ENCODE assay signal across 19 mouse cellular contexts in genomic region chr8:106934226-106934977, GRCm38 (mm10). TPM values are rescaled to one million over a fixed set of nuclear protein-coding genes. Genes with fewer than 3 reads are reported as not detected.
DNase-seq lines count a peak whose midpoint lies in the region; TF ChIP-seq lines count a peak whose summit lies in the region.
"Had no signal": no experiment of that assay in that cellular context is flagged by ENCODE, and none has a peak within 500 bp of the region (broad histone marks: within the 10 kb centered on the region; RNA-seq: fewer than 3 reads in every experiment).

No protein-coding gene starts in this region.

- TF ChIP-seq EP300 in CH12.LX (IDR thresholded peaks at IDR 0.05; ENCODE audit: low read length) = no peak

- no peak overlapping the region for H3K4me3 ChIP-seq in gastrocnemius, adult 2 months
- H3K4me3 ChIP-seq in CH12.LX (replicated peaks in 1 of 3; ENCODE audit: low read depth in 2 of 3, low read length in 2 of 3, poor library complexity in 1 of 3) = no peak overlapping the region

- in situ Hi-C loops in CH12.LX (cut with MboI; ENCODE audit: low pct_ligation_motif_present, low pct_unique_long_range_greater_than_20kb, low sequenced_read_pairs) = no loop called here

- no peak overlapping the region for H3K9ac ChIP-seq in CH12.LX (ENCODE audit: insufficient read depth, low read depth)

- no peaks in the 10 kb centered on the region for H3K9me3 ChIP-seq in CH12.LX (replicated peaks; ENCODE audit: low read length)
- H3K9me3 ChIP-seq: heart, embryonic 15.5 days; limb, embryonic 12.5 days; liver, embryonic 12.5 days had no signal

- dilution Hi-C loops in CH12.LX (cut with MboI; ENCODE audit: extremely low pct_ligation_motif_present, extremely low pct_unique_long_range_greater_than_20kb, low sequenced_read_pairs) = no loop called here

- no peaks in the 10 kb centered on the region for H3K36me3 ChIP-seq in CH12.LX (replicated peaks in 1 of 2; ENCODE audit: control insufficient read depth in 1 of 2, insufficient read depth in 1 of 2, low read length in 1 of 2)
- H3K36me3 ChIP-seq: heart, embryonic 15.5 days; limb, embryonic 12.5 days; liver, embryonic 12.5 days had no signal

- TF ChIP-seq RAD21 in CH12.LX (IDR thresholded peaks at IDR 0.05; ENCODE audit: low read depth, low read length) = no peak

- TF ChIP-seq CTCF in gastrocnemius, adult 2 months (IDR thresholded peaks at IDR 0.05) = no peak
- no peak for TF ChIP-seq CTCF in CH12.LX (conservative IDR thresholded peaks at IDR 0.05 in 1 of 2, IDR thresholded peaks at IDR 0.05 in 1 of 2; ENCODE audit: low read depth in 2 of 2, low read length in 2 of 2)

- H3K27ac ChIP-seq in gastrocnemius, adult 2 months = peak overlapping the region; percentile 53
- H3K27ac ChIP-seq in CH12.LX (ENCODE audit: insufficient read depth, low read depth) = no peak overlapping the region
- H3K27ac ChIP-seq: liver, embryonic 12.5 days had no signal

- no peaks in the 10 kb centered on the region for H3K79me2 ChIP-seq in CH12.LX (replicated peaks; ENCODE audit: control insufficient read depth, extremely low read depth, insufficient read depth, poor library complexity, severe bottlenecking)

- intact Hi-C loops in gastrocnemius, adult 2 months (cut with DNase I) = no loop called here

- H3K27me3 ChIP-seq in CH12.LX (replicated peaks) = no peaks in the 10 kb centered on the region
- H3K27me3 ChIP-seq: heart, embryonic 15.5 days; limb, embryonic 12.5 days had no signal

- DNase-seq in gastrocnemius, adult 2 months = no peak
- no peak for DNase-seq in gastrocnemius, adult 18-20 months (ENCODE audit: low spot score)
- no peak for DNase-seq in CH12.LX (ENCODE audit: extremely low read depth)
- DNase-seq in ES-CJ7 (ENCODE audit: low read depth, low spot score) = peak; percentile 69
- peak; percentile 30 for DNase-seq in cerebellum, adult 9-11 months
- DNase-seq in layer of hippocampus, postnatal 25 days (ENCODE audit: extremely low spot score in 1 of 2, low spot score in 1 of 2) = no peak
- no peak for DNase-seq in lung, postnatal 14 days
- DNase-seq: adrenal gland, postnatal 14 days; embryo, embryonic 11 days; forebrain, postnatal 0 days; heart, adult 2 months; kidney, postnatal 36 days; lung, embryonic 14.5 days; lung, postnatal 4 days; right cerebral cortex, adult 18-20 months; thymus, postnatal 36 days had no signal

- no peak overlapping the region for H3K4me2 ChIP-seq in CH12.LX (ENCODE audit: insufficient read depth, low read depth, poor library complexity, severe bottlenecking)

- H3K4me1 ChIP-seq in CH12.LX (ENCODE audit: control insufficient read depth in 1 of 2, insufficient read depth in 2 of 2) = peaks cover 6 to 16% of the 10 kb centered on the region in 2 experiments

- TF ChIP-seq POLR2A in CH12.LX (IDR thresholded peaks at IDR 0.05; ENCODE audit: low read depth, low read length) = no peak

TF ChIP-seq in CH12.LX, 34 proteins besides CTCF, POLR2A, EP300 and RAD21:
- no peak for TF ChIP-seq NRF1 (IDR thresholded peaks at IDR 0.05; ENCODE audit: low read depth, low read length)
- 0 out of 2 replicates have a peak, but pooled peaks have one; percentile 28 for TF ChIP-seq TBP (conservative IDR thresholded peaks at IDR 0.05; ENCODE audit: low read depth, low read length)

RNA-seq across cellular contexts. Expression of gene Sntb2, which starts 1.1 kb away (rescaled TPM):
- 1 to 10 TPM; 3.5 to 5.1 TPM for total RNA-seq in gastrocnemius, adult 2 months (2021)
- total RNA-seq in gastrocnemius, adult 18-20 months (2021) = 1 to 10 TPM; 4.1 to 4.2 TPM
- total RNA-seq in CH12.LX (2012; rRNA removed) = 2.1 and 2.3 TPM in 2 replicates
- total RNA-seq in CH12.LX (2014; rRNA removed) = 0.86 and 1.4 TPM in 2 replicates
- polyA plus RNA-seq in CH12.LX (2012; ENCODE audit: insufficient read length, low read depth) = 0.95 and 1.3 TPM in 2 replicates
- 10 to 100 TPM; 17.2 to 17.9 TPM for total RNA-seq in layer of hippocampus, postnatal 25 days (2021)

RNA-seq across cellular contexts. Expression of gene Utp4, which starts 41.0 kb away (rescaled TPM):
- 10 to 100 TPM; 20.1 to 24.0 TPM for total RNA-seq in gastrocnemius, adult 2 months (2021)
- total RNA-seq in gastrocnemius, adult 18-20 months (2021) = 10 to 100 TPM; 20.7 to 21.8 TPM
- total RNA-seq in CH12.LX (2012; rRNA removed) (80.6 and 114 TPM in 2 replicates), CH12.LX (2014; rRNA removed) (152 and 156 TPM in 2 replicates)
- 183 and 202 TPM in 2 replicates for polyA plus RNA-seq in CH12.LX (2012; ENCODE audit: insufficient read length, low read depth)
- total RNA-seq in layer of hippocampus, postnatal 25 days (2021) = 10 to 100 TPM; 37.6 to 42.8 TPM

Comparison
In these comparisons a context has a peak if more than half of its experiments do, and no peak if none do; other contexts are left out.
1. DNase-seq: peak in ES-CJ7 (single experiment) and cerebellum, adult 9-11 months (single experiment); none in gastrocnemius, adult 2 months (single experiment), gastrocnemius, adult 18-20 months (single experiment), CH12.LX (single experiment), layer of hippocampus, postnatal 25 days (0 of 2) and lung, postnatal 14 days (single experiment).